Mouse (Mus musculus): ENCODE measurements around the gene Flywch1.

Gene Flywch1

DNA sequence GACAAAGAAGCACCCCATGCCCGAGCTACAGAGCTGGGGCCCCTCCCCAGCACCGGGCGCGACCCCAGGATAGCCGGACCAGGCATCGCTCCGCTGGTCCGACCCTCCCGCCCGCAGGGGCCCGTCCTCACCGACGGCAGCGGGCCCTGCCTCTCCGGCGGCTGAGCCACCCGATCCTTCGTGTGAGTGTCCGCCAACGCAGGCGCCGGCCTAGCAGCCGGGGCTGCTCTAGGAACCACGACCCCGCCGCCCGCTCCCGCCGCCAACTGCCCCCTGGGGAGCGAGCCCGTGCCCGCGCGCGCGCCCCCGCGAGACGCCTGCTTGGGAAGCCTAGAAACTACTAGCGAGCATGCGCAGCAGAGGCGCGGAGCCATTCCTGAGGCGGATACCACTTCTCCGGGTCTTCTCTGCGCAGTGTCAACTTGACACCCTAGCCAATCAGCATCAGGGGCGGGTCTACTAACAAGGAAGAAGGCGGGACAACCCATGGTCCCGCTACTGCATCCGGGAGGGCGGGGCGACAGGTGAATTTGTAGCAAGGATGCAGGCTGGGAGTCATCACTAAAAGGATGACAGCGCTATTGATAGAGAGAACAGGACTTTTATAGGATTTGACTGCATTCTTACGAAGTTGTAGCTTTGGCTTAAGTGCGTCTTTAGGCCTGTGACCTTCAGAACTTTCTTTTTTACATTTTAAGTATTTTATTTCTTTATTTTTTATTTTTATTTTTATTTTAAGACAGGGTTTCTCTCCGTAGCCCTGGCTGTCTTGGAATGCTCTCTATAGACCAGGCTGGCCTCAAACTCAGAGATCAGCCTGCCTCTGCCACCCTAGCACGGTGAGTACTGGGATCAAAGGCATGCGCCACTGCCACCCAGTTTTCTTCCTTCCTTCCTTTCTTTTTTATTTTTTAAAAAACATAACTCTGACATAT lies at the start of gene Flywch1:
Flywch1 (minus strand) TSS at position 319 of the 935 bp plus-strand sequence.
- DNase-seq (ENCODE audit: low read depth) = peak; percentile 99

DNA sequence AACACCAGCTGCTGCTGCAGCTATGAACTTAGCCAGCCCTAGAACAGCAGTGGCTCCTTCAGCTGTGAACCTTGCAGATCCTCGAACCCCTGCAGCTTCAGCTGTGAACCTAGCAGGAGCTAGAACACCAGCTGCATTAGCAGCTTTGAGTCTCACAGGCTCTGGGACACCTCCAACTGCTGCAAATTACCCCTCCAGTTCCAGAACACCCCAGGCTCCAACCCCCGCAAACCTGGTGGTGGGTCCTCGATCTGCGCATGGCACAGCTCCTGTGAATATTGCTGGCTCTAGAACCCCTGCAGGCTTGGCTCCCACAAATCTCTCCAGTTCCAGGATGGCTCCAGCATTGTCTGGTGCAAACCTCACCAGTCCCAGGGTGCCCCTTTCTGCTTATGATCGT lies 49.3 kb upstream of the Flywch1 start:
- DNase-seq (ENCODE audit: low read depth) = no peak

- DNase-seq (ENCODE audit: low read depth) = no peak
Observed at GRCm38 (mm10) chr17:23819235-23819634, 47.8 kb upstream of the Flywch1 start.

DNA sequence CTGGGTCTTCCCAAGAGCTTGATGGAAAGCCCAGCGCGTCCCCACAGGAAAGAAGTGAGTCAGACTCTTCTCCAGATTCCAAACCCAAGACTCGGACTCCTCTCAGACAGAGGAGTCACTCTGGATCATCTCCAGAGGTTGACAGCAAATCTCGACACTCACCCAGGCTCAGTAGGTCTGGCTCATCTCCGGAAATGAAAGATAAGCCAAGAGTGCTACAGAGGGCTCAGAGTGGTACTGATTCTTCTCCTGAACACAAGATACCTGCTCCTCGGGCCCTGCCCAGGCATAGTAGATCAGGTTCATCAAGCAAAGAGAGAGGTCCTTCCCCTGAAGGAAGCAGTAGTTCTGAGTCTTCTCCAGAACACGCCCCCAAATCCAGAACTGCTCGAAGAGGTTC lies 47.2 kb upstream of the Flywch1 start:
- DNase-seq (ENCODE audit: low read depth) = peak; percentile 24

DNA sequence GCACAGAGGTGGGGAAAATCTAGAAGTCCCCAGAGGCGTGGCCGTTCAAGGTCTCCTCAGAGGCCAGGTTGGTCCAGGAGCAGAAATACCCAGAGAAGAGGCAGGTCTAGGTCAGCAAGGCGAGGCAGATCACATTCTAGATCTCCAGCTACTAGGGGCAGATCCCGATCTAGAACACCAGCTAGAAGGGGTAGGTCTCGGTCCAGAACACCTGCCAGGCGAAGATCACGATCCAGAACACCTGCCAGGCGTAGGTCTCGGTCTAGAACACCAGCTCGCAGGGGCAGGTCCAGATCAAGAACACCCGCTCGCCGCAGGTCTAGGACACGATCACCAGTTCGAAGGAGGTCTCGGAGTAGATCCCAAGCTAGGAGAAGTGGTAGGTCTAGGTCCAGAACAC lies 44.2 kb upstream of the Flywch1 start:
- no peak for DNase-seq (ENCODE audit: low read depth)

DNA sequence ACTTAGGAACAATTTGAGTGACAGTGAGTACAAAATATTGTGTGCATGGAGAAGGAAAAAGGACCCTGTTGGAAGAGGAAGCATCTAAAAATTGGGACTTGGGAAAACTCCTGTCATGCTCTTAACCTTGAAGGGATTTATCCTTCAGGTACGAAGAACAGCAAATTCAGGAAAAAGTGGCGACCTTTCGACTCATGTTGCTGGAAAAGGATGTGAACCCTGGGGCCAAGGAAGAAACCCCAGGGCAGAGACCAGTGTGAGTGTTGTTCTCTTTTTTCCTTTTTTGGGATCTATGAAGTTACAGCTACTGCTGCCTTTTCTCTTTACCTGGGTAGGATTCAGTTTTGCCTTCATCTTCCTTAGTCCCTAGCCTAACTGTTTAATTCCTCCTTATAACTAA lies 36.5 kb upstream of the Flywch1 start:
- no peak for DNase-seq (ENCODE audit: low read depth)

DNA sequence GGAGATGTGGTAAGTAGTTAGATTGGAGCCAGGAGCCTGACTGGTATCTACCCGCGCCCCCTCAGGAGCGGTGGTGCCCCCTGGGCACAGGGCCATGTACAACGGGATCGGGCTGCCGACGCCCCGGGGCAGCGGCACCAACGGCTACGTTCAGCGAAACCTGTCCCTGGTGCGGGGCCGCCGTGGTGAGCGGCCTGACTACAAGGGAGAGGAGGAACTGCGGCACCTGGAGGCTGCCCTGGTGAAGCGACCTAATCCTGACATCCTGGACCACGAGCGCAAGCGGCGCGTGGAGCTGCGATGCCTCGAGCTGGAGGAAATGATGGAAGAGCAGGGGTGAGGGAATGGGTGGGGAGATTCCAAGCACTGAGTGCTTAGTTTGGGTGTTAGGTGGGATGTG lies 35.5 kb upstream of the Flywch1 start:
- DNase-seq (ENCODE audit: low read depth) = peak; percentile 62

DNA sequence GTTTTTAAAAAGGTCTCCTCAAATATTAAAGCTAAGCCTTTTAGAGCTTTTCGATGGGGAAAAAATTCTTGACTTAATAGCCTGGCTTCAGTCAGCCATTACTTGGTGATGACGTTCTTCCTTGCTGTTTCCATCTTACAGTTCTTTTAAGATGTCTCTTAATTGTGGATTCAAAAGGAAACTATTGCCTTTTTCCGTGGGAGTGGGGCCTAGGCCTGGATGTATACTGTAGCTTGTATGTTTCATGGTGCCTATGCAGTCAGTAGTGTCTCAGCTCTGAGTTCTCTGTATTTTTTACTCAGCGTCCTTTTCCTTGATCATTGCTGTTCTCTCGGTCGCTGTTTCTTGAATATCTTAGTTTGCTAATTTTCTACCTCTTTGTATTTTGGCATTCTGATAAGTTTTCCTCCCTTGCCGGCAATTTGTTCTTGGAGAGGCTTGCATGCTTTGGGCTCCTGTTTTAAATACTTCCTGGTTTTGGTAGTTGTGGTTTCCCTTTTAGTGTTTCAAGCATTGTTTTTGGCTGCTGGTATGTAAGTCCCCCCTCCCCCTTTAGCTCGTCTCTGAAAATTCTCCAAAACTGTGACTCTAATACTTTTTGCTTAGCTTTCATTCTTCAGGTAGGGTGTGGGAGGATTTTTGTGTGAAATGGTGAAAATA lies 33.2 kb upstream of the Flywch1 start:
- peak; percentile 83 for DNase-seq (ENCODE audit: low read depth)

- peak; percentile 92 for DNase-seq (ENCODE audit: low read depth)
Observed at GRCm38 (mm10) chr17:23803366-23804041, 32.1 kb upstream of the Flywch1 start.

- peak; percentile 99 for DNase-seq (ENCODE audit: low read depth)
Observed at GRCm38 (mm10) chr17:23802746-23803365, 31.5 kb upstream of the Flywch1 start.

- DNase-seq (ENCODE audit: low read depth) = no peak
Observed at GRCm38 (mm10) chr17:23801627-23802026, 30.2 kb upstream of the Flywch1 start.

GRCm38 (mm10) chr17:23797316-23797715 lies 25.9 kb upstream of the Flywch1 start:
- peak; percentile 71 for DNase-seq (ENCODE audit: low read depth)

- DNase-seq (ENCODE audit: low read depth) = no peak
Observed at GRCm38 (mm10) chr17:23795323-23795722, 23.9 kb upstream of the Flywch1 start.

- peak; percentile 57 for DNase-seq (ENCODE audit: low read depth)
Observed at GRCm38 (mm10) chr17:23791079-23791357, 19.6 kb upstream of the Flywch1 start.

- peak; percentile 69 for DNase-seq (ENCODE audit: low read depth)
Observed at GRCm38 (mm10) chr17:23790269-23791078, 19.1 kb upstream of the Flywch1 start, which contains the start of gene Srrm2. TSS of gene Srrm2 (plus strand) at chr17:23790532.

GRCm38 (mm10) chr17:23789749-23790268 lies 18.4 kb upstream of the Flywch1 start:
- no peak for DNase-seq (ENCODE audit: low read depth)

DNA sequence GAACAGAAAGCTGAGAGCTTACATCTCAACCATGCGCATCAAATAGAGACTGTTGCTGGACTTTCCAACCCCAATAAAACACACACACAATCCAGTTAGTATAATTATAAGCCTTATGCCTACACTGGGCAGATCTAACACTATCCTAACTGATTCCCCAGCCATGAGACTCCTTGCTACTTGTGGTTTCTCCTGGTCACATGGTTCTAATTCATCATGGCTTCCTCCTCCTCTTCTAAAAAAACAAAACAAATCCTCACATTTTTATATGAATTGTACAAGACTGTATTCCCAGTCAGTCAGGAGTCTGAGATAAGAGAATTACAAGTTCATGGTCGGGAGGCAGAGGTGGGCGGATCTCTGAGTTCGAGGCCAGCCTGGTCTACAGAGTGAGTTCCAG lies 17.6 kb upstream of the Flywch1 start:
- no peak for DNase-seq (ENCODE audit: low read depth)

DNA sequence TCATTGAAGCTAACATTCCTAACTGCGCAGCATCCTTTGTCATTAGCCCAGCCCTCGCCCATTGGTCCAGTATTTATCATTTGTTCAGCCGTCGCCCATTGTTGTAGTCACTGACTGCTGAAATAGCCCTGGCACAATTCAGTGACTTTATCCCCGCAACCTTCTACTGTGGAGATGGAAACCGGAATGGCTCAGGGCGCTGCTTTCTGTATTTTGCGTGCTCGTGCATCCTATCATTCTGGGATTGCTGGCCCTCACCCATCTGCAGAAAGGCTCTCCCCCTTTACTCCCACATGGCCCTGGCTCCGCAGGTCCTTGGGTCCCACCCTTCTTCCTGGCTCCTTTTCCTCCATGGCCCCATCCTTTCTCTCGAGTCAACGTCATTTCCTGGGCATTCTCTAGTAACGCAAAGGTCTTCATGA lies 15.1 kb upstream of the Flywch1 start:
- no peak for DNase-seq (ENCODE audit: low read depth)

DNA sequence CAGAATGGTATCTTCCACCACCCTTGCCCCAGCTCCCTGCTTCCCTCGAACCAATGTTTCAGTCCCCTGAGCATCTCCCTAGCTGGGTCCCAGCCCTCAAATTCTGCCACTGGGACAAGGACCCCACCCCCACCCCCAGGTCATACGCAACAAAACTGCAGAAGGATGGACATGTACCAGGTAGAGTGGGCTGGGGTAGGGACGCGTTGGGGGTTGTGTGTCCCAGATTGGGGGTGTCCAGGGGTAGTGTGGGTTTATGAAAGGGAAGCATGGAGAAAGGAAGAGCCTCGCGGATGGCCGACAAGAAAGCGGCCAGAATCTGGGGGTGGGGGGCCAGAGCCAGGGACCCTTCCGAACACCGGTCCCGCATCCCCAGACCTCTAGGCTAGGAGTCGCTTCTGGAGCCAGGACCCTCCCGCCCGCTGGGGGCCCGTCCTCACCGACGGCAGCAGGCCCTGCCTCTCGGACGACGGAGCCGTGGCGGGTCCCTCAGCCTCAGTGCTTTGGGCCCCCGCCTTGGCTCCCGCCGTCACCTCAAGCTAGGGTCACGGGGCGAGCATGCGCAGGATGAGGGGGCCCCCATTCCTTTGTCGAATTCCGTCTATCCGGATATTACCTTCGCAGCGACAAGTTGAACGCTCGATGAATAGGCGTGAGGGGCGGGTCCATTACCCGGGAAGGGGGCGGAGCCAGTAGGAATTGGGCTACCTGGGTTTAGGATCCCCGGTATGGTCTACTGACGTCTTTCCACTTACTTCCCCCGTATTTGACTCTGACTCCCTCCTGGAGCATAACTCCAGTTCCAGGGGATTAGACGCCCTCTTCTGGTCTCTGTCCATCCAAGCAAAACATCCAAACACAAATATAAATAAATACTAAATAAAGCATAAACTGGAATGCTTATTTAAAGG lies 14.4 kb upstream of the Flywch1 start, which contains the start of gene Flywch2:
Flywch2 (minus strand) TSS at position 521 of the 911 bp plus-strand sequence.
- peak; percentile 91 for DNase-seq (ENCODE audit: low read depth)

DNA sequence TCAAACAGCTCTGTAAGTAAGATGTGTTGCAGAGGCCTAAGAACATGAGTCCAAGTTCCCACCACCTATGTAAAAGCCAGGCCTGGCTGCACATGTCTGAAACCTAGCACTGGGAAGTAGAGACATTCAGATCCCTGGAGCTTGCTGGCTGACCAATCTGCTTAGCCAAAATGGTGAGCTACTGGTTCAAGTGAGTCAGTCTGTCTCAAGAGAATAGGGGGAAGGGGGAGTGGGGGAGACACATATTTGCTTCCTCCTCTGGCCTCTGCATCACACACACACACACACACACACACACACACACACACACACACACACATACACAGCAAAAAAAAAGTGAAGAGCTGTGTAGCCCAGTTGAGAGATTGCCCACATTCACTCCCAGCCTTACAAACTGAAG lies 11.9 kb upstream of the Flywch1 start:
- DNase-seq (ENCODE audit: low read depth) = no peak

All from induced T-regulatory cell, adult 2 months (primary cell).